Mouse (Mus musculus) kidney, postnatal 0 days (tissue): ENCODE results near the gene Tango6. TPM values are rescaled to one million over a fixed set of nuclear protein-coding genes. Genes with fewer than 3 reads are reported as not detected.

Source experiments
- ATAC-seq: fragments of 200-750 bp; cut with Nextera tagmentation; replicated peaks from 2 replicates; pipeline ENCODE4 v1.8.0; 2017; ENCODE audit warnings: low read depth, moderate number of reproducible peaks, moderate TSS enrichment, moderate library complexity; ENCODE audit not compliant: low FRiP score
- DNase-seq: peaks from one replicate; pipeline ENCODE4 v3.0.0-alpha.2; 2016; ENCODE audit warnings: low spot score
- H3K27ac ChIP-seq: fragments of 300-500 bp; sonication (generic); 2 replicates; pipeline ENCODE4 v1.5.1; 2014; ENCODE audit warnings: mild to moderate bottlenecking
- H3K27me3 ChIP-seq: fragments of 300-500 bp; sonication (generic); 2 replicates; pipeline ENCODE4 v1.6.1; 2014; ENCODE audit warnings: low read length, mixed read lengths; ENCODE audit not compliant: insufficient read depth
- H3K36me3 ChIP-seq: fragments of 300-500 bp; sonication (generic); 2 replicates; pipeline ENCODE4 v1.6.1; 2014; ENCODE audit warnings: low read length, mixed read lengths; ENCODE audit not compliant: insufficient read depth
- H3K4me1 ChIP-seq: fragments of 300-500 bp; sonication (generic); replicated peaks from 2 replicates; pipeline ENCODE4 v1.6.1; 2014; ENCODE audit warnings: antibody characterized with exemption, low read length, mixed read lengths; ENCODE audit not compliant: insufficient read depth
- H3K4me2 ChIP-seq: fragments of 300-500 bp; sonication (generic); 2 replicates; pipeline ENCODE4 v1.6.1; 2014; ENCODE audit warnings: mild to moderate bottlenecking, low read length, moderate library complexity, mixed read lengths
- H3K4me3 ChIP-seq: fragments of 300-500 bp; sonication (generic); replicated peaks from 2 replicates; pipeline ENCODE4 v1.5.1; 2014; ENCODE audit warnings: low read depth, low read length
- H3K9ac ChIP-seq: fragments of 300-500 bp; sonication (generic); 2 replicates; pipeline ENCODE4 v1.6.1; 2014; ENCODE audit warnings: low read depth, low read length
- H3K9me3 ChIP-seq: fragments of 300-500 bp; sonication (generic); replicated peaks from 2 replicates; pipeline ENCODE4 v1.6.1; 2016; ENCODE audit warnings: low read length, inconsistent platforms, mixed read lengths
- CTCF ChIP-seq: IDR thresholded peaks from 2 replicates; pipeline ENCODE4 v1.5.1; 2016; ENCODE audit warnings: antibody characterized with exemption, low read depth, mild to moderate bottlenecking, moderate library complexity
- WGBS: fragments of 180-500 bp; shearing (Covaris S2); extraction: QIAGEN DNeasy Blood & Tissue Kit; methylation state at CpG from one replicate; pipeline ENCODE4 v1.1.7; 2014; 5-methylcytosine and 5-hydroxymethylcytosine counted together
- polyA plus RNA-seq: library from polyadenylated mRNA; unstranded; fragments of >200 nt; fragmentation: Nextera tagmentation; extraction: Ambion mirVana; gene quantifications from 2 replicates; pipeline ENCODE4 v1.2.1, GENCODE M21; 2015

Gene Tango6
- polyA plus RNA-seq, 1 experiment from 2014 or later: 6.4 TPM

DNA sequence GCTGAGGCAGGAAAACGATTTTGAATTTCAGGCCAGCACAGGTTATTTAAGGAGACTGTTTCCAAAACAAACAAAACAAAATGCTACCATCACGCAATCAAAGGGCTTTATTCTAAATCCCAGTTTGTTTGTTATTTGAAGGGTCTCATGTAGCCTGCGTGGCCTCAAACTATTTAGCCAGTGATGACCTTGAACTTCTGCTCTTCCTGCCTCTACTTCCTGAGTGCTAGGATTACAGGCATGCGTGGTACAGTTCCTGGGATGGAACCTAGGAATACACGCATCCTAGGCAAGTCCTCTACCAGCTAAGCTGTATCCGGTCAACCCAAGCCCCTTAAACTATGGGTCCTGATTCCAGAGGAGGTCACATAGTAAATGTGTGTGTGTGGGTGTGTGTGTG lies 39.6 kb downstream of the Tango6 start:
- H3K36me3 ChIP-seq: 0 out of 2 replicates have a peak, but pooled peaks cover 6% of the 10 kb centered on the region
- H3K27ac ChIP-seq: peak overlapping the region; percentile 31; the same call in 1 of the 2 replicates
- no peak for TF ChIP-seq CTCF
- no peak for ATAC-seq
- H3K27me3 ChIP-seq: no peaks in the 10 kb centered on the region
- no peaks in the 10 kb centered on the region for H3K9me3 ChIP-seq
- H3K4me1 ChIP-seq: no peaks in the 10 kb centered on the region
- peak; percentile 61 for DNase-seq
- no peak overlapping the region for H3K4me3 ChIP-seq
- 50% methylated on average over 6 of the region's 6 CpGs for WGBS
- H3K9ac ChIP-seq: no peak overlapping the region
- H3K4me2 ChIP-seq: no peak overlapping the region

DNA sequence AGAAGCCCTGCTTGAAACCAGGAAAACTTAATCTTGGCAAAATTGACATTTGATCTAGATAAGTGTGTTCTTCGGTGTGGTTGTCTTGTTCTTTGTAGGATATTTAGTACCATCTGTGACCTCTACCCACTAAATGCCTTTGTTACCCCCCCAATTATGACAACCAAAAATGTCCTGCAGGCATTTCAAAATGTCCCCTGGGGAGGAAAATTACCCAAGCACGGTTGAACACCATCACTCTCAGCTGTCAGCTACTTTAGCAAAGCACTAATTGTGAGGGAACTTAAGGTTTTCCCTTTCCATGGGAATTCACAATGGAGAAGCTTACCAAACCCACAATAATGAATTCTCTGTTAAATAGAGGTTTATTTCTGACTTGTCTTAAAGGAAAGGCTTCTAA lies 41.1 kb downstream of the Tango6 start:
- DNase-seq (no peak), ATAC-seq (no peak)
- Histone ChIP-seq H3K27ac (no peak overlapping the region), H3K9me3 (no peaks in the 10 kb centered on the region), H3K36me3 (0 out of 2 replicates have a peak, but pooled peaks cover 6% of the 10 kb centered on the region), H3K4me1 (no peaks in the 10 kb centered on the region), H3K4me2 (no peak overlapping the region), H3K27me3 (no peaks in the 10 kb centered on the region), H3K9ac (no peak overlapping the region), H3K4me3 (no peak overlapping the region)
- WGBS: 44% methylated on average over 2 of the region's 2 CpGs
- TF ChIP-seq CTCF: no peak

DNA sequence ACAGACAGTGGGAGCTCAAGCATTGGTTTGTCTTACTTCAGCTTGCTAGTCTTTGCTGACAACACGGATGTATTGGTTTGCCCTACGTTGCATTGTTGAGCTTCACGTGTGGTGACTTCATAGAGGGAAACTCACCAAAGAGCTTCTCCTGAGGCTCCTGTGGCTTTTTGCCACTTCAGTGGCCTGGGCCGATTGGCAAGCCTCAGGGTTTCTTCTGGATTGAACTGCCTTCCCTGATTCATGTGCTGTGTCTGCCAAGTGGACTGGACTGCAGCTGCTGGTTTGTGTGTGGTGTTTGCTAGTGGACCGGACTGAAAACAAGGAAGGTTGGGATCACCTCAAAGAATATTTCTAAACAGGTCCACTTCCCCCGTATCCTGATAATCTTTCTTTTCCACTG lies 43.7 kb downstream of the Tango6 start:
- Histone ChIP-seq H3K36me3 (0 out of 2 replicates have a peak, but pooled peaks cover 6% of the 10 kb centered on the region), H3K4me1 (no peaks in the 10 kb centered on the region), H3K27ac (no peak overlapping the region), H3K9ac (no peak overlapping the region), H3K27me3 (no peaks in the 10 kb centered on the region), H3K4me2 (no peak overlapping the region), H3K4me3 (no peak overlapping the region), H3K9me3 (no peaks in the 10 kb centered on the region)
- ATAC-seq (no peak), DNase-seq (no peak)
- WGBS: 90% methylated on average over 6 of the region's 6 CpGs
- no peak for TF ChIP-seq CTCF

DNA sequence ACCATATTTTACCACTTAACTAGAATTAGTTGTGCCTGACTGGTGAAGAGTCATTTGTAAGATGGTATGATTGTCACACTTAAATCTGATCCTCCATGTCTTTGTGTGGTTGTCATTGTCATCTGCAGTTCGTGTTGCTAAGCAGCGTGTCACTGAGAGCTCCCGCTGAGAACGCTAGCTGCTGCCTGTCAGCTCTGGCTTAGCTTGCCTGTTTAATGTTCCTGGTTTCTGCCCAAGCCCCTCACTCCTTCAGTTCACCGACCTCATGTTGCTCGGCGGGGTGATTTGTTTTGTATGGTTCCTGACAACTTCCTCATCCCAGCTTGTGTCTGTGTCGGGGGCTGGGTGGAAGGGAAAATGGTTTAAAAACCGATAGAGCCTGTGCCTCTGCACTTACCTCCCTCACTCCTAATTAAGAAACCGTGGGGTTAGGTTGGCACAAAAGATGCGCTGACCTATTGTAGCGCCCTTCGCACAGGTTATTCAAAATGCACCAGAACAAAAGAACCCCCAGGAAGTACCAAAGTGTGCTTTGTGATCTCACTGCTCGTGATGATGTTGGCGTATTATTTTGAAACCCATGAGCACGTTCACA lies 44.5 kb downstream of the Tango6 start:
- no peak overlapping the region for H3K9ac ChIP-seq

DNA sequence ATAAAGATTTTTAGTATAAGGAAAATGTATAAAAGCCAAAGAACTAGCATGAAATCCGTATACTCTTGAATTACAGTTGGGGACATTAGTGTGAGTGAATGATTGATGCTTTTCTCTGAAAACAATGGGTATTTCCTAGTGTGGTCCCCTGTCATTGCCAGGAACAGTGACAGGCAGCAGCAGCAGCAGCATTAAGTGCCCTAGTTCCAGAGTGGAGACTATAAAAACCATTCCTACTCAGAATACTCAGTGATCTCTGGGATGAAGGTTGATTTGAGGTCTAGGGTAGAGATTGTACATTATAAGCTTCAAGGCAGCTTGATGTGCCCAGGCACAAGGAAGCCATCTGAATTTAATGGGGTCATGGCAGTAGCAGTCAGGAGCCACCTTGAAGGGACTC lies 45.0 kb downstream of the Tango6 start:
- no peak overlapping the region for H3K4me3 ChIP-seq
- ATAC-seq (no peak), DNase-seq (no peak)
- H3K9me3 ChIP-seq: no peaks in the 10 kb centered on the region
- TF ChIP-seq CTCF: no peak
- no peak overlapping the region for H3K9ac ChIP-seq
- WGBS: 57% methylated on average over 1 of the region's 1 CpGs
- no peaks in the 10 kb centered on the region for H3K27me3 ChIP-seq
- H3K4me2 ChIP-seq: no peak overlapping the region
- H3K36me3 ChIP-seq: 0 out of 2 replicates have a peak, but pooled peaks cover 6% of the 10 kb centered on the region
- no peaks in the 10 kb centered on the region for H3K4me1 ChIP-seq
- no peak overlapping the region for H3K27ac ChIP-seq

More for the DNA sequence above, 44.5 kb downstream of the Tango6 start:
- ATAC-seq (no peak), DNase-seq (peak; percentile 47)
- H3K27ac ChIP-seq: no peak overlapping the region
- H3K36me3 ChIP-seq: 0 out of 2 replicates have a peak, but pooled peaks cover 6% of the 10 kb centered on the region
- H3K4me3 ChIP-seq: no peak overlapping the region
- H3K4me1 ChIP-seq: no peaks in the 10 kb centered on the region
- H3K4me2 ChIP-seq: no peak overlapping the region
- WGBS: 44% methylated on average over 16 of the region's 16 CpGs
- no peaks in the 10 kb centered on the region for H3K27me3 ChIP-seq
- TF ChIP-seq CTCF: no peak
- no peaks in the 10 kb centered on the region for H3K9me3 ChIP-seq

DNA sequence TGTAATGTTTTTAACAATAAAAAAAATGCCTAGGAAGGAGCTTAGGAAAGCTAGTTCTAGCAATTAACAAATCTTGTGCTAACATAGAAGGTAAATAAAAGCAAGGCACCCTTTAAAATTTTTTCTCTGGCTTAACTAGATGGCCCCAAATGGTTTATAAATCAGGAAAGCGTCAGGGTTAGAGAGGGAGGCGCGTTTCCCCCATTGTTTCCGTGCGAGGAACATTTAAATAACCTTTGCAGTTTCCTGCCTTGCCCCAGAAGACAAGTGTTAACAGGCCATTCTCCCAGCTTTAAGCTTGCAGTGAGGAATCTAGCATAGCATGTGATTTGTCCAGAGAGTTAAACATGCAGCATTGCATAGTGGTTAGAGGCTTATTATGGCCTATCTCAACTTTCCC lies 50.1 kb downstream of the Tango6 start:
- DNase-seq (peak; percentile 44), ATAC-seq (no peak)
- no peak for TF ChIP-seq CTCF

More for the DNA sequence above, 50.1 kb downstream of the Tango6 start:
- Histone ChIP-seq H3K36me3 (peaks cover 4% of the 10 kb centered on the region; the same call in 1 of the 2 replicates), H3K9ac (0 out of 2 replicates have a peak overlapping the region, but pooled peaks have one; percentile 8), H3K27ac (no peak overlapping the region), H3K9me3 (no peaks in the 10 kb centered on the region), H3K4me1 (no peaks in the 10 kb centered on the region), H3K4me2 (no peak overlapping the region), H3K4me3 (no peak overlapping the region), H3K27me3 (no peaks in the 10 kb centered on the region)
- WGBS: 18% methylated on average over 5 of the region's 5 CpGs
